Mouse (Mus musculus): ENCODE data around the gene Kctd12b. TPM values are rescaled to one million over a fixed set of nuclear protein-coding genes. Genes with fewer than 3 reads are reported as not detected.

The Kctd12b gene
- polyA plus RNA-seq, 1 experiment from 2014 or later: 10.2 TPM

GRCm38 (mm10) chrX:153640615-153641014 is 55.6 kb downstream of the Kctd12b start:
- Histone ChIP-seq H3K4me1 (no peaks in the 10 kb centered on the region), H3K27ac (no peak overlapping the region), H3K9me3 (replicated peaks) (no peaks in the 10 kb centered on the region), H3K9ac (no peak overlapping the region), H3K4me2 (no peak overlapping the region), H3K4me3 (replicated peaks) (no peak overlapping the region), H3K36me3 (no peaks in the 10 kb centered on the region), H3K27me3 (peaks cover 3% of the 10 kb centered on the region; the same call in 1 of the 2 replicates)
- 72% methylated on average over 3 of the region's 3 CpGs for WGBS
- ATAC-seq (replicated peaks; ENCODE audit: low FRiP score): no peak

GRCm38 (mm10) chrX:153636247-153636646 is 59.9 kb downstream of the Kctd12b start:
- Histone ChIP-seq H3K36me3 (no peaks in the 10 kb centered on the region), H3K27ac (no peak overlapping the region), H3K27me3 (peaks cover 3% of the 10 kb centered on the region; the same call in 1 of the 2 replicates), H3K4me1 (no peaks in the 10 kb centered on the region), H3K4me3 (replicated peaks) (no peak overlapping the region), H3K9ac (no peak overlapping the region), H3K9me3 (replicated peaks) (no peaks in the 10 kb centered on the region), H3K4me2 (no peak overlapping the region)
- WGBS: 3% methylated on average over 1 of the region's 1 CpGs
- ATAC-seq (replicated peaks; ENCODE audit: low FRiP score): no peak

Other genes with a start within 250 kb of the Kctd12b start
- gene Ubqln2, start 198.2 kb downstream of the Kctd12b start, polyA plus RNA-seq (2015; fragmentation: Nextera tagmentation; extraction: Ambion mirVana): 22.0 and 22.7 TPM in 2 replicates
- gene Cypt3, start 137.8 kb downstream of the Kctd12b start, polyA plus RNA-seq (2015; fragmentation: Nextera tagmentation; extraction: Ambion mirVana): not detected in 2 replicates
- 97.8 and 107 TPM in 2 replicates for gene Nbdy, start 27.2 kb upstream of the Kctd12b start, polyA plus RNA-seq (2015; fragmentation: Nextera tagmentation; extraction: Ambion mirVana)
- 11.7 and 13.5 TPM in 2 replicates for gene Spin2c, start 135.8 kb upstream of the Kctd12b start, polyA plus RNA-seq (2015; fragmentation: Nextera tagmentation; extraction: Ambion mirVana)

Data from kidney, embryonic 15.5 days (tissue).